Mouse (Mus musculus) heart, embryonic 11.5 days (tissue): Measurements from ENCODE around the gene Anapc1. TPM values are rescaled to one million over a fixed set of nuclear protein-coding genes. Genes with fewer than 3 reads are reported as not detected.
"Not testable (repeated sequence)": the region's sequence is repeated elsewhere in the genome, so short reads cannot be mapped to it uniquely, and the experiment has no call there.

Experiments
- ATAC-seq: fragments of 200-750 bp; cut with Nextera tagmentation; replicated peaks from 2 replicates; pipeline ENCODE4 v1.8.0; 2017; ENCODE audit warnings: moderate library complexity; ENCODE audit not compliant: insufficient number of reproducible peaks, low FRiP score, low TSS enrichment
- H3K27ac ChIP-seq: fragments of 300-500 bp; sonication (generic); 2 replicates; pipeline ENCODE4 v1.5.1; 2014; ENCODE audit warnings: mild to moderate bottlenecking, low read depth, low read length
- H3K27me3 ChIP-seq: fragments of 300-500 bp; sonication (generic); 2 replicates; pipeline ENCODE4 v1.6.1; 2014; ENCODE audit warnings: mild to moderate bottlenecking, low read length, mixed read lengths; ENCODE audit not compliant: control insufficient read depth, insufficient read depth
- H3K36me3 ChIP-seq: fragments of 300-500 bp; sonication (generic); 2 replicates; pipeline ENCODE4 v1.6.1; 2014; ENCODE audit warnings: mild to moderate bottlenecking, low read length, moderate library complexity, mixed read lengths; ENCODE audit not compliant: control insufficient read depth, insufficient read depth
- H3K4me1 ChIP-seq: fragments of 300-500 bp; sonication (generic); 2 replicates; pipeline ENCODE4 v1.6.1; 2014; ENCODE audit warnings: low read length; ENCODE audit not compliant: control insufficient read depth, insufficient read depth
- H3K4me2 ChIP-seq: fragments of 300-500 bp; sonication (generic); 2 replicates; pipeline ENCODE4 v1.6.1; 2014; ENCODE audit warnings: mild to moderate bottlenecking, moderate library complexity
- H3K4me3 ChIP-seq: fragments of 300-500 bp; sonication (generic); 2 replicates; pipeline ENCODE4 v1.5.1; 2014; ENCODE audit warnings: low read depth, low read length
- H3K9ac ChIP-seq: fragments of 300-500 bp; sonication (generic); 2 replicates; pipeline ENCODE4 v1.6.1; 2014; ENCODE audit warnings: mild to moderate bottlenecking, low read depth, low read length, moderate library complexity
- H3K9me3 ChIP-seq: fragments of 300-500 bp; sonication (generic); replicated peaks from 2 replicates; pipeline ENCODE4 v1.6.1; 2016; ENCODE audit warnings: low read length; ENCODE audit not compliant: control insufficient read depth
- WGBS: fragments of 180-500 bp; shearing (Covaris S2); extraction: QIAGEN DNeasy Blood & Tissue Kit; methylation state at CpG from one replicate; pipeline ENCODE4 v1.1.7; 2014; ENCODE audit not compliant: insufficient replicate concordance; 5-methylcytosine and 5-hydroxymethylcytosine counted together
- polyA plus RNA-seq: library from polyadenylated mRNA; unstranded; fragments of >200 nt; fragmentation: Nextera tagmentation; extraction: Ambion mirVana; gene quantifications from 2 replicates; pipeline ENCODE4 v1.2.1, GENCODE M21; 2014

The Anapc1 gene
- polyA plus RNA-seq, 1 experiment from 2014 or later = 65.1 TPM

DNA sequence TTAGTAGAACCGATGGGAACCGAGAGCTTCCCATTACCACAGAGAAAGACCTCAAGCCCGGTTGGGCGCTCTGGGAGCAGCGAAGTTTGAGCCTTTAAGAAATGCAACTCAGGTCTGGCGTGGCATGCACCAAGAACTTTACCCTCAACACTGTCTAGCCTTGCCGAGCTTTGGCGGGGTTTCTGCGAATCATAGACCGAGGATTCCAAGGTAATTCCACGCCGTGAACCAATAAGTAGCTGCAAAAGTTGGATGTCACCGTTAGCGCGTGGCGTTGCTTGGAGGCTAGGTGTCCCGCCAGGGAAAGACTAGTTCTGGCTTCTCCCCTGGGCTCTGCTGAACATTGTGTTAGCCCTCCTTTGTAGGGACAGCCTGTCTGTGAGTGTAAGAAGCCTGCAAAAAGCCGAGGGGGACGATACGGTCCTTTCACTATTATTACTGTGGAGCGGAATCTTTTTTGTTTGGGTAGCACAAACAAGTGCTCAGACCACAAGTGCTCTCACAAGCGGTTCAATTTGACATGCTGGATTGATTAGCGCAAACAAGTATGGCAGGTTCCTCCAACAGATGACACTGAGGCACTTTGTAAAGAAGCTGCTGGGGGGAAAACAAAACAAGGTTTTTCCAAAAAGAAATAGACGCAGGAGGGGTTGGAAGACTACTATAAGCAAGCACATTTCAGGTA, 12.2 kb upstream of the Anapc1 start:
- H3K4me2 ChIP-seq = peak overlapping the region; percentile 79
- no peaks in the 10 kb centered on the region for H3K27me3 ChIP-seq
- no peaks in the 10 kb centered on the region for H3K36me3 ChIP-seq
- peak overlapping the region; percentile 68 for H3K4me3 ChIP-seq
- ATAC-seq = no peak; the same call in 1 of the 2 replicates
- H3K9ac ChIP-seq = peak overlapping the region; percentile 67
- peaks cover 5% of the 10 kb centered on the region; the same call in 1 of the 2 replicates for H3K4me1 ChIP-seq
- peak overlapping the region; percentile 67 for H3K27ac ChIP-seq
- WGBS = under 1% methylated on average over 24 of the region's 24 CpGs
- H3K9me3 ChIP-seq = no peaks in the 10 kb centered on the region

DNA sequence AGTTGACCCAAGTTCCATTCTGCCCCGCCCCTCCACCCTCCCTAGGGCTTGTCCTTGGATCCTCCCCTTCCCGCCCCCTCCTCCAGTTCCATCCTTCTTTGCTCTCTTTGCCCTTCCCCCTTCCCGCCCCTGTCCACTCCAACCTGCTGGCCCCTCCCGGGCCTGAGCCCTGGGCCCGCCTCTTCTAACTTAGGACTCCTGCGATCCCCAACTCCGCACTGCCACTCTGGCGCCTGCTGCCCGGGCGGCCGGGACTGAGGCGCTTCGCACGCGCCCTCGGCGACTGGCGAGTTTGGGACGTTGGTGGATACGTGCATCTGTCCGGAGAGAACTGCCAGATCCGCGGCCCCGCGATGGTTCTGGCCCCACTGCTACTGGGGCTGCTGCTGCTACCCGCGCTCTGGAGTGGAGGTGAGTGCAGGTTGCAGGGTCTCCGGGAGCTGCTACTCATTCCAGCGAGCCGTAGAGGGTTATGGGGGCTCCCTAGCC, 11.5 kb upstream of the Anapc1 start, which contains the start of gene Mertk:
Mertk (plus strand) TSS at position 264 of the 489 bp plus-strand sequence.
- Histone ChIP-seq H3K27me3 (no peaks in the 10 kb centered on the region), H3K4me2 (peak within 1 kb of the TSS; percentile 79), H3K27ac (peak within 1 kb of the TSS; percentile 67), H3K4me3 (peak within 1 kb of the TSS; percentile 68), H3K36me3 (no peaks in the 10 kb centered on the region), H3K4me1 (peaks cover 5% of the 10 kb centered on the region; the same call in 1 of the 2 replicates), H3K9ac (peak within 1 kb of the TSS; percentile 67), H3K9me3 (no peaks in the 10 kb centered on the region)
- peak; percentile 89 for ATAC-seq
- under 1% methylated on average over 30 of the region's 30 CpGs for WGBS

GRCm38 (mm10) chr2:128698140-128698692, 11.0 kb upstream of the Anapc1 start:
- Histone ChIP-seq H3K9me3 (no peaks in the 10 kb centered on the region), H3K36me3 (no peaks in the 10 kb centered on the region), H3K4me2 (peak overlapping the region; percentile 79), H3K4me1 (peaks cover 5% of the 10 kb centered on the region; the same call in 1 of the 2 replicates), H3K27me3 (no peaks in the 10 kb centered on the region), H3K9ac (peak overlapping the region; percentile 62), H3K4me3 (peak overlapping the region; percentile 68), H3K27ac (peak overlapping the region; percentile 67)
- ATAC-seq = peak; percentile 81
- WGBS = under 1% methylated on average over 14 of the region's 14 CpGs

- Histone ChIP-seq H3K4me3 (no peak overlapping the region), H3K4me1 (peaks cover 5% of the 10 kb centered on the region; the same call in 1 of the 2 replicates), H3K27ac (no peak overlapping the region), H3K4me2 (peak overlapping the region; percentile 79; the same call in 1 of the 2 replicates), H3K27me3 (no peaks in the 10 kb centered on the region), H3K9ac (no peak overlapping the region), H3K9me3 (no peaks in the 10 kb centered on the region), H3K36me3 (no peaks in the 10 kb centered on the region)
- ATAC-seq = no peak
- WGBS = 53% methylated on average over 5 of the region's 5 CpGs
These were observed 10.4 kb upstream of the Anapc1 start for GRCm38 (mm10) chr2:128697566-128697965.

GRCm38 (mm10) chr2:128697047-128697446, 9.9 kb upstream of the Anapc1 start:
- H3K27me3 ChIP-seq = no peaks in the 10 kb centered on the region
- no peak overlapping the region for H3K9ac ChIP-seq
- H3K36me3 ChIP-seq = no peaks in the 10 kb centered on the region
- WGBS = 86% methylated on average over 1 of the region's 1 CpGs
- no peak overlapping the region for H3K4me3 ChIP-seq
- no peaks in the 10 kb centered on the region for H3K9me3 ChIP-seq
- ATAC-seq = no peak
- H3K4me1 ChIP-seq = peaks cover 5% of the 10 kb centered on the region; the same call in 1 of the 2 replicates
- H3K4me2 ChIP-seq = no peak overlapping the region
- no peak overlapping the region for H3K27ac ChIP-seq

DNA sequence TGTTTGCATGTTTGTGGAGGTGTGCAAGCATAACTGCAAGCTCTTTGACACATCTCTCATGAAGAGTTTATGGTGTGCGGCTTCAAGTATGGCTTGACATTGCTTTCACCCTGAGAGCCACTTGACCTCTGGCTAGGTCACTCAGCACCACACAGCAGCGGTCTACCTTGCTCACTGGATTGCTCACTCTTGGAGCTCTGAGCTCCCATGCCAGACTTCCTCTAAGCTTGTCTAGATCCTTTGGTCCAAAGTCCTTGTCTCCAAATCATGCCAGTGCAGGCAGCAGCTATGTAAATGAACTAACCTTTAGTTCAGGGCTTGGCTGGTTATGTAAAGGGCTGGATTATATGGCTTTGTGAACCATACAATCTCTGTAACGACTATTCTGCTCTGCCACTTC, 9.2 kb upstream of the Anapc1 start:
- H3K36me3 ChIP-seq = no peaks in the 10 kb centered on the region
- H3K27me3 ChIP-seq = no peaks in the 10 kb centered on the region
- H3K4me2 ChIP-seq = no peak overlapping the region
- ATAC-seq = no peak
- no peak overlapping the region for H3K4me3 ChIP-seq
- H3K27ac ChIP-seq = no peak overlapping the region
- 49% methylated on average over 3 of the region's 3 CpGs for WGBS
- H3K4me1 ChIP-seq = peaks cover 5% of the 10 kb centered on the region; the same call in 1 of the 2 replicates
- no peak overlapping the region for H3K9ac ChIP-seq
- no peaks in the 10 kb centered on the region for H3K9me3 ChIP-seq

DNA sequence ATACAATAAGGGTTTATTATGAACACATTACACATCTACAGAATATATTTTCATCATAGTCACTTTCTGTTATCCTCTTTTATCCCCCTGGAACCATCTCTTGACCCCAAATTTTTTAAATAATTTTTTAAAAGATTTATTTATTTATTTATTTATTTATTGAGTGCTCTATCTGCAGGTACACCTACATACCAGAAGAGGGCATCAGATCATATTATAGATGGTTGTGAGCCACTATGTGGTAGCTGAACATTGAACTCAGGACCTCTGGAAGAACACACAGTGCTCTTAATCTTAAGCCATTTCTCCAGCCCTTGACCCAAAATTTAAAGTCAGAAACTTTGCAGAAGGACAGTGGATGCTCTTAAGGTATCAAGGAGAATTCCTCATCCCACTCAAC, 7.4 kb upstream of the Anapc1 start:
- H3K27ac ChIP-seq = no peak overlapping the region
- no peaks in the 10 kb centered on the region for H3K36me3 ChIP-seq
- H3K9me3 ChIP-seq = no peaks in the 10 kb centered on the region
- no peak for ATAC-seq
- no peaks in the 10 kb centered on the region for H3K27me3 ChIP-seq
- H3K4me1 ChIP-seq = peaks cover 5% of the 10 kb centered on the region; the same call in 1 of the 2 replicates
- no peak overlapping the region for H3K4me3 ChIP-seq
- no peak overlapping the region for H3K9ac ChIP-seq
- H3K4me2 ChIP-seq = no peak overlapping the region

DNA sequence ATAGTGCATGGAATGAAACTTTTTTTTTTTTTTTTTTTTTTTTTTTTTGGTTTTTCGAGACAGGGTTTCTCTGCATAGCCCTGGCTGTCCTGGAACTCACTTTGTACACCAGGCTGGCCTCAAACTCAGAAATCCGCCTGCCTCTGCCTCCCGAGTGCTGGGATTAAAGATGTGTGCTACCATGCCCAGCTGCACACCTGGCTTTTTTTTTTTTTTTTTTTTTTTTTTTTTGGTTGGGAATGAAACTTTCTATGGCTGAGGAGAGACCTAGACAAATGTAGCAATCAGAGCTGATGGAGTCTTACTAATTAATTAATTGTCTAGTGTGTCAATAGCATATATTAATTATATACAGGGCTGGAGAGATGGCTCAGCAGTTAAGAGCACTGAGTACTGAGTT, 6.6 kb upstream of the Anapc1 start:
- H3K27ac ChIP-seq, H3K4me3 ChIP-seq, ATAC-seq, H3K36me3 ChIP-seq, H3K9ac ChIP-seq, H3K4me2 ChIP-seq, H3K4me1 ChIP-seq, H3K27me3 ChIP-seq, H3K9me3 ChIP-seq: not testable (repeated sequence)
- 82% methylated on average over 3 of the region's 3 CpGs for WGBS
